Mouse (Mus musculus) midbrain, embryonic 11.5 days (tissue): ENCODE measurements around the gene Wnt5b. TPM values are rescaled to one million over a fixed set of nuclear protein-coding genes. Genes with fewer than 3 reads are reported as not detected.

Experiments used
- ATAC-seq: fragments of 200-750 bp; cut with Nextera tagmentation; 2 replicates; pipeline ENCODE4 v1.8.0; 2017; ENCODE audit warnings: moderate TSS enrichment, moderate library complexity; ENCODE audit not compliant: low FRiP score
- DNase-seq: peaks from one replicate; pipeline ENCODE4 v3.0.0; 2015; ENCODE audit warnings: low spot score; ENCODE audit errors: missing footprints
- H3K27ac ChIP-seq: fragments of 300-500 bp; sonication (generic); 2 replicates; pipeline ENCODE4 v1.5.1; 2014; ENCODE audit warnings: low read depth, low read length
- H3K27me3 ChIP-seq: fragments of 300-500 bp; sonication (generic); 2 replicates; pipeline ENCODE4 v1.6.1; 2014; ENCODE audit warnings: mild to moderate bottlenecking, low read length, moderate library complexity, mixed read lengths; ENCODE audit not compliant: control insufficient read depth, insufficient read depth
- H3K36me3 ChIP-seq: fragments of 300-500 bp; sonication (generic); 2 replicates; pipeline ENCODE4 v1.6.1; 2014; ENCODE audit warnings: mild to moderate bottlenecking, low read length, moderate library complexity, mixed read lengths; ENCODE audit not compliant: control insufficient read depth, insufficient read depth
- H3K4me1 ChIP-seq: fragments of 300-500 bp; sonication (generic); 2 replicates; pipeline ENCODE4 v1.6.1; 2014; ENCODE audit warnings: low read length; ENCODE audit not compliant: control insufficient read depth, insufficient read depth
- H3K4me2 ChIP-seq: fragments of 300-500 bp; sonication (generic); 2 replicates; pipeline ENCODE4 v1.6.1; 2014; ENCODE audit warnings: mild to moderate bottlenecking, moderate library complexity
- H3K4me3 ChIP-seq: fragments of 300-500 bp; sonication (generic); 2 replicates; pipeline ENCODE4 v1.5.1; 2014; ENCODE audit warnings: low read depth, low read length
- H3K9ac ChIP-seq: fragments of 300-500 bp; sonication (generic); 2 replicates; pipeline ENCODE4 v1.6.1; 2014; ENCODE audit warnings: low read length
- H3K9me3 ChIP-seq: fragments of 300-500 bp; sonication (generic); 2 replicates; pipeline ENCODE4 v1.6.1; 2016; ENCODE audit warnings: low read length; ENCODE audit not compliant: control insufficient read depth
- WGBS: fragments of 180-500 bp; shearing (Covaris S2); extraction: QIAGEN DNeasy Blood & Tissue Kit; methylation state at CpG from one replicate; pipeline ENCODE4 v1.1.7; 2014; 5-methylcytosine and 5-hydroxymethylcytosine counted together
- polyA plus RNA-seq: library from polyadenylated mRNA; unstranded; fragments of >200 nt; fragmentation: Nextera tagmentation; extraction: Ambion mirVana; gene quantifications from 2 replicates; pipeline ENCODE4 v1.2.1, GENCODE M21; 2014

Wnt5b gene
- polyA plus RNA-seq, 1 experiment from 2014 or later: 9.2 TPM

- Histone ChIP-seq H3K27me3 (no peaks in the 10 kb centered on the region), H3K9me3 (no peaks in the 10 kb centered on the region), H3K4me1 (no peaks in the 10 kb centered on the region), H3K4me3 (no peak overlapping the region), H3K27ac (no peak overlapping the region), H3K9ac (no peak overlapping the region), H3K4me2 (no peak overlapping the region), H3K36me3 (no peaks in the 10 kb centered on the region)
- WGBS: 82% methylated on average over 12 of the region's 12 CpGs
- DNase-seq: no peak
- ATAC-seq: no peak
Measured at GRCm38 (mm10) chr6:119535867-119536266, 8.3 kb downstream of the Wnt5b start.

DNA sequence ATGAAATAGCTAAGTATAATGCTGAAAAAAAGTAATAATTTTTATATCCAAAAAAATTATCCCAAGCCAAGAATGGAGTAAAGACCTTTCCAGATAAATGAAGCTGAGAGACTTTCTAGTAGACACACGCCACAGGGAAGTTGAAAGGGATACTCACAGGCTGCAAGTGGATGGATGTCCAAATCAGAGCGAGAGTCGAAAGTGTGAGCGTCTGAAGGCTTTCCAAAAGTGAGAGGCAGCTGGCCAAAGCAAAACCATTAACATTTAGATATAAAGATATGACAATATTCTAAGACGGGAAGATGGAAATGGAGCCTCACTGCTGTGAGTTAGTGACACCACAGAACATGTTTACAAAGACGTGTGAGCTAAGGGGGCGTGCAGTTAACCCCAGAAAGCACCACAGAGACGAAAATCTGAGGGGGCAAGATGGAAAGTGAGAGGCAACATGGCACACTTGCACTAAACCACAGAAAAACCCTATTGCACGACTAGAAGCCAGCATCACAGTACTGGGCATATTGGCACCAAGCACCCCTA is 10.9 kb downstream of the Wnt5b start:
- no peak for DNase-seq
- no peak overlapping the region for H3K27ac ChIP-seq
- WGBS: 86% methylated on average over 9 of the region's 9 CpGs
- H3K4me2 ChIP-seq: no peak overlapping the region
- H3K27me3 ChIP-seq: no peaks in the 10 kb centered on the region
- ATAC-seq: no peak
- no peaks in the 10 kb centered on the region for H3K36me3 ChIP-seq
- no peaks in the 10 kb centered on the region for H3K4me1 ChIP-seq
- no peak overlapping the region for H3K9ac ChIP-seq
- no peak overlapping the region for H3K4me3 ChIP-seq
- H3K9me3 ChIP-seq: no peaks in the 10 kb centered on the region

- WGBS: 91% methylated on average over 3 of the region's 3 CpGs
- Histone ChIP-seq H3K27ac (no peak overlapping the region), H3K27me3 (no peaks in the 10 kb centered on the region), H3K4me1 (no peaks in the 10 kb centered on the region), H3K4me3 (no peak overlapping the region), H3K36me3 (no peaks in the 10 kb centered on the region), H3K9me3 (no peaks in the 10 kb centered on the region), H3K9ac (no peak overlapping the region), H3K4me2 (no peak overlapping the region)
- no peak for DNase-seq
- no peak for ATAC-seq
Measured at GRCm38 (mm10) chr6:119529659-119530058, 14.5 kb downstream of the Wnt5b start.

GRCm38 (mm10) chr6:119526498-119526897 is 17.6 kb downstream of the Wnt5b start:
- DNase-seq (no peak), ATAC-seq (no peak)
- H3K4me2 ChIP-seq: no peak overlapping the region
- no peak overlapping the region for H3K9ac ChIP-seq
- H3K9me3 ChIP-seq: no peaks in the 10 kb centered on the region
- no peak overlapping the region for H3K4me3 ChIP-seq
- no peak overlapping the region for H3K27ac ChIP-seq
- 85% methylated on average over 5 of the region's 5 CpGs for WGBS
- H3K27me3 ChIP-seq: no peaks in the 10 kb centered on the region
- peaks cover 6% of the 10 kb centered on the region; the same call in 1 of the 2 replicates for H3K4me1 ChIP-seq
- no peaks in the 10 kb centered on the region for H3K36me3 ChIP-seq

- H3K27me3 ChIP-seq: no peaks in the 10 kb centered on the region
- H3K4me3 ChIP-seq: no peak overlapping the region
- no peak overlapping the region for H3K27ac ChIP-seq
- no peak for ATAC-seq
- no peaks in the 10 kb centered on the region for H3K36me3 ChIP-seq
- H3K9me3 ChIP-seq: no peaks in the 10 kb centered on the region; the same call in 1 of the 2 replicates
- no peak overlapping the region for H3K4me2 ChIP-seq
- no peak for DNase-seq
- no peak overlapping the region for H3K9ac ChIP-seq
- 43% methylated on average over 3 of the region's 3 CpGs for WGBS
- H3K4me1 ChIP-seq: peaks cover 6% of the 10 kb centered on the region; the same call in 1 of the 2 replicates
Measured at GRCm38 (mm10) chr6:119521931-119522391, 22.2 kb downstream of the Wnt5b start.

GRCm38 (mm10) chr6:119521482-119521900 is 22.7 kb downstream of the Wnt5b start:
- no peak overlapping the region for H3K4me2 ChIP-seq
- no peak for ATAC-seq
- no peak overlapping the region for H3K9ac ChIP-seq
- no peak overlapping the region for H3K27ac ChIP-seq
- peaks cover 6% of the 10 kb centered on the region; the same call in 1 of the 2 replicates for H3K4me1 ChIP-seq
- DNase-seq: no peak
- 78% methylated on average over 3 of the region's 3 CpGs for WGBS
- no peak overlapping the region for H3K4me3 ChIP-seq
- no peaks in the 10 kb centered on the region for H3K36me3 ChIP-seq
- no peaks in the 10 kb centered on the region for H3K27me3 ChIP-seq
- no peaks in the 10 kb centered on the region; the same call in 1 of the 2 replicates for H3K9me3 ChIP-seq

- no peak overlapping the region for H3K4me2 ChIP-seq
- no peaks in the 10 kb centered on the region for H3K27me3 ChIP-seq
Measured at GRCm38 (mm10) chr6:119520731-119521130, 23.4 kb downstream of the Wnt5b start.

DNA sequence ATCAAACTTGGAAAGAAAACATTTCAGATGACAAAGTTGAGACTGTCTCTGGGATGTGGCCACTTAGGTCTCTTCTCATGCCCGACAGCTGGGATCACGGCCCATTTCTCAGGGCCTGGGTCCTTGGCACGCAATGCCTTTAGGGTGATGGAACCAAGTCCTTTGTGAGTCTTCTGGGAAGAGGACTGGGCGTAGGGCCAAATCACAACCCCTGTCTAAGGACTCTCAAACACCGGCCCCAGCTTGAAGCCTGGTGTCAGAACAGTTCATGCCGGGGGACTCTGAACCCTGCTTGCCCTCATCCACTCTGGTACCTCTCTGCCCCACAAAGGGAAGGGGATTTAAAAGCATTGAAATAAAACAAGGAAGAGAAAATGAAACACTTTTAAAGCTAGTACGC is 30.1 kb downstream of the Wnt5b start:
- Histone ChIP-seq H3K27ac (no peak overlapping the region), H3K36me3 (no peaks in the 10 kb centered on the region), H3K9ac (no peak overlapping the region), H3K4me3 (no peak overlapping the region), H3K4me1 (no peaks in the 10 kb centered on the region; the same call in 1 of the 2 replicates), H3K4me2 (no peak overlapping the region), H3K27me3 (no peaks in the 10 kb centered on the region), H3K9me3 (no peaks in the 10 kb centered on the region; the same call in 1 of the 2 replicates)
- ATAC-seq: no peak
- no peak for DNase-seq
- 83% methylated on average over 7 of the region's 7 CpGs for WGBS

More at GRCm38 (mm10) chr6:119520731-119521130, 23.4 kb downstream of the Wnt5b start:
- WGBS: 15% methylated on average over 9 of the region's 9 CpGs
- H3K4me3 ChIP-seq: no peak overlapping the region
- no peak overlapping the region for H3K27ac ChIP-seq
- no peak overlapping the region for H3K9ac ChIP-seq
- H3K4me1 ChIP-seq: peaks cover 6% of the 10 kb centered on the region; the same call in 1 of the 2 replicates
- no peaks in the 10 kb centered on the region for H3K36me3 ChIP-seq
- ATAC-seq: no peak
- H3K9me3 ChIP-seq: no peaks in the 10 kb centered on the region; the same call in 1 of the 2 replicates
- DNase-seq: peak; percentile 85

DNA sequence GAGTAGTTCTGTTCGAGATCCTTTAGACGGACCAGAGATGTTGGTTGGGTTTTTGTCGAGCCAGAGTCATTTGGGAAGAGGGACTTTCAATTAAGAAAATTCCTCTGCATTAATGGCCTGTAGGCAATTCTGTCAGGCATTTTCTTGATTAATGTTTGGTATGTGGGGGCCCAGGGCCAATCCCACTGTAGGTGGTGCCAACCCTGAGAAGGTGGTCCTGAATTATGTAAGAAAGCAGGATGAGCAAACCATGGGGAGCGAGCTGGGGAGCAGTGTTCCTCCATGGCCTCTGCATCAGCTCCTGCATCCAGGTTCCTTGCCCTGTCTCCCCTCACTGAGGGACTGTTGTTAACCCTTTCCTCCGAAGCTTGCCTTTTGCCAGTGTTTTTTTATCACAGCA is 30.7 kb downstream of the Wnt5b start:
- Histone ChIP-seq H3K27me3 (no peaks in the 10 kb centered on the region), H3K9me3 (no peaks in the 10 kb centered on the region; the same call in 1 of the 2 replicates), H3K4me3 (no peak overlapping the region), H3K36me3 (no peaks in the 10 kb centered on the region), H3K9ac (no peak overlapping the region), H3K4me1 (no peaks in the 10 kb centered on the region; the same call in 1 of the 2 replicates), H3K27ac (no peak overlapping the region), H3K4me2 (no peak overlapping the region)
- DNase-seq (no peak), ATAC-seq (no peak)
- WGBS: 87% methylated on average over 5 of the region's 5 CpGs
